Mouse (Mus musculus): ENCODE data around the gene Smim10l2a.

Gene Smim10l2a

GRCm38 (mm10) chrX:56374431-56375128 is at the start of gene Smim10l2a:
TSS of gene Smim10l2a (plus strand) at chrX:56374586.
- DNase-seq (ENCODE audit: low read depth, low spot score), result peak; percentile 44

GRCm38 (mm10) chrX:56332046-56332445 is 42.3 kb upstream of the Smim10l2a start:
- DNase-seq (ENCODE audit: low read depth, low spot score), result no peak

- peak; percentile 24 for DNase-seq (ENCODE audit: low read depth, low spot score)
Measured at GRCm38 (mm10) chrX:56340305-56340704, 34.1 kb upstream of the Smim10l2a start.

- no peak for DNase-seq (ENCODE audit: low read depth, low spot score)
Measured at GRCm38 (mm10) chrX:56342921-56343320, 31.5 kb upstream of the Smim10l2a start.

GRCm38 (mm10) chrX:56346176-56346931 is 28.0 kb upstream of the Smim10l2a start, which contains the start of gene Zfp449:
TSS of gene Zfp449 (plus strand) at chrX:56346400.
- peak; percentile 81 for DNase-seq (ENCODE audit: low read depth, low spot score)

- no peak for DNase-seq (ENCODE audit: low read depth, low spot score)
Measured at GRCm38 (mm10) chrX:56346932-56347253, 27.5 kb upstream of the Smim10l2a start.

GRCm38 (mm10) chrX:56380852-56381251 is 6.5 kb downstream of the Smim10l2a start:
- no peak for DNase-seq (ENCODE audit: low read depth, low spot score)

GRCm38 (mm10) chrX:56384142-56384541 is 9.8 kb downstream of the Smim10l2a start:
- no peak for DNase-seq (ENCODE audit: low read depth, low spot score)

GRCm38 (mm10) chrX:56404646-56405045 is 30.3 kb downstream of the Smim10l2a start:
- DNase-seq (ENCODE audit: low read depth, low spot score), result no peak

- DNase-seq (ENCODE audit: low read depth, low spot score), result no peak
Measured at GRCm38 (mm10) chrX:56405482-56405881, 31.1 kb downstream of the Smim10l2a start.

- DNase-seq (ENCODE audit: low read depth, low spot score), result peak; percentile 16
Measured at GRCm38 (mm10) chrX:56406128-56406527, 31.7 kb downstream of the Smim10l2a start.

- DNase-seq (ENCODE audit: low read depth, low spot score), result no peak
Measured at GRCm38 (mm10) chrX:56416277-56416676, 41.9 kb downstream of the Smim10l2a start.

- no peak for DNase-seq (ENCODE audit: low read depth, low spot score)
Measured at GRCm38 (mm10) chrX:56417541-56417940, 43.2 kb downstream of the Smim10l2a start.
